Mouse (Mus musculus): ENCODE measurements around the gene Plch1.
A peak's percentile ranks its signal among the peaks of the same experiment; 100 is the strongest.

Plch1 gene

DNA sequence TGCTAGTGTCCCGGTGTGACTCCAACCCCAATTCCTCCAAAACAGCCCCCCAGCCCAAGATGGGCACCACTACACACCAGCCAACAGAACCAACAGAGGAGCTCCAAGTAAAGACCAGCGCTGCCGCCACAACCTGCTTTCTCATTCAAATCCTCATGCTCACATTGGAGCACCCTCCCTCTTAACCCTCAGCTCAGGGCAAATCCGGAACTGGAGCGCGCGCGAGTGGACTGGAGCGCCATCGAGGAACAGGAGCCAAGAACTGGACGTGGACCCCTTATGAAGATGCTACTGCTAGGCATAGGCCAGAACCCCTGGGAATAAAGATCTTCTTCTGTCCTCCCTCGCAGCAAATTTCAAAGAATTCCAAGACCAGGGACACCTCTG lies at the start of gene Plch1:
Gene Plch1, minus strand, starts transcription at position 164 of the 387 bp plus-strand sequence.
- peak; percentile 6 to 32 for DNase-seq (ENCODE audit: low spot score in 2 of 2)

DNA sequence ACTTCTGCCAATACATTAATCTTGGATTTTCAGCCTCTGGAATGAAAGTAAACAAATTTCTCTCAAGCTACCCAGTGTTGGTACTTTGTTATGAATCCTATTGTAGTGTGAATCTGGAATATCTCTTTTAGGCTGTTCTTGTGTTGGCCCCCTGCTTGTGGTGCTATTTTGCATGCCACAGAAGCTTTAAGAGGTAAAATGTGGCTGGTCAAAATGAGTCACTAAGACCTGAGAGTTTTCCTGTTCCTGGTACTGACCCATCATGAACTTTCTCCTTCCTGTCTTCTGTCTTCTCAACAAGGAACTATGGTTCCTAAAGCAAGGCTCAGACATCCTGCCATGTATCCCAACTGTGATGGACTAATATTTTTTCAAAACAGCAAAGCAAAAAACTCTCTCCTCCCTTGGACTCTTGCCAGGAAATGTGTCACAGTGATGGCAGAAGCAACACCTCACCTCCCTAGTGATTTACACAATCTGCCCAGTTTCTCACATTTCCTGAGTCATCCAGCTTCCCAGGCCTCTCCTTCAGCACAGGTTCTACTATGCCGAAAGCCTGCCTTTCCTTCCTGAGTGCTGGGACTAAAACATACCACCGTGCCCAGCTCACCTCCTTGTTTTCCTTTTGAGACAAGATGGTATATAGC lies 42.1 kb upstream of the Plch1 start:
- peak; percentile 40 to 54 for DNase-seq (ENCODE audit: low spot score in 2 of 2)

DNA sequence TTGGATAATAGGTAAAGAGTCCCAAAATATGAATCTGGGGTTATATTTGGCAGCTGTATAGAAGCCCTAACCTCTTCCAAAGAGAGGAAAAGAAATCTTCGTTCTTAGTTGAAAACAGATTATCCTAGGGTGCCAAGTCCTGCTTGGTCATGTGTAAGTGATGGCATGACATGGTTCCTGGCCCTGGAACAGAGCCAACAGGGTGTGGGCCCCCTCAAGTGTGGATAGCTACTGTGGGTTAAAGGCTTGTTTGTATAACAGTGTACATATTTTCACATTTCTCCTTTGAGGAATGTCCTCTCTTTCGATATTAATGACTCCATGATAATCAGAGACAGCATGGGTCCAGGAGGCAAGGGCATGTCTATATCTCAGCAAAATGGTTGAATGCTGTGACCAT lies 39.7 kb upstream of the Plch1 start:
- DNase-seq (ENCODE audit: low spot score in 2 of 2): no peak

DNA sequence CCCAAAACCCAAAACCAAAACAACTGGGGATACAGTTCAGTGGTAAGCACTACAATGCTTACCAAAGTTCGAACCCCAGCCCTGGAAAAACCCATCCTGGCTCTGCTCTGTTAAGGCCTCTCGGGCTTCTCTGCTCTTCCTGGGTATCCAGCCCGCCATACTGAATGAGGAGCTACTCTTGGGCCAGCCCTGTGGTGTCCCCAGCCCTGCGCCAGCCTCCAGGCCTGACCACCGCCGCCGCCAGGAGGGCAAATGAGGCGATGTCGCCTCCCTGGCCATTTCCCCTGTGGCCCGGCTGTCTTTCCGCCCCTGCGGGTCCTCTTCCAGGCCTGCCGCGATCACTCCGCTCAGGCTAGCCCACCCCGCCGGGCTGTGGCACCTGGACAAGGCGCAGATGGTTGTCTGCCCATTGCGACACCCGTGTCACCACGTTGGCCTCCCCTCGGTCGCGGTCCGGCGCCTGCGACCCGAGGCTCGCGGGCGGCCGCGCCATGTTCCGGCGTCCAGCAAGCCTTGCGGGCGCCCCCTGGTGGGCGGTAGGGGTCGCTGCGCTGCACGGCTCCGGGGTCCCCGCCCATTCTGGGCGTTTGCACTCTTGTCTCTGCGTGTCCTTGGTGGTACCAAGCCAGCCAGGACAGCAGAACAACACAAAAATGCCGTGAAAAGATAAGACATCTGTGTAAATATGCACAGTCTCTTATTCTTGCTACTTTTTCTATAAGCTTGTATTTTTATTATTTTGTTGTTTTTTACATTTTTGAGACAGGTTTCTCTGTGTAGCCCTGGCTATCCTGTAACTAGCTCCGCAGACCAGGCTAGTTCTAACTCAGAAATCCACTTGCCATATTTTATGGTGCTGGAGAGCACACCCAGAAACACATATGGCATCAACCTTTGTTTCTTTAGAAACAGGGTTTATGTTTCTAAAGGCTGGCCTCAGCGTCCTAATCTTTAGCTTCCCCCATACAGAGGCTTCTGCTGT lies 29.9 kb upstream of the Plch1 start, which contains the start of gene E130311K13Rik:
Gene E130311K13Rik, minus strand, starts transcription at position 595 of the 982 bp plus-strand sequence.
- peak; percentile 72 to 83 for DNase-seq (ENCODE audit: low spot score in 2 of 2)

DNA sequence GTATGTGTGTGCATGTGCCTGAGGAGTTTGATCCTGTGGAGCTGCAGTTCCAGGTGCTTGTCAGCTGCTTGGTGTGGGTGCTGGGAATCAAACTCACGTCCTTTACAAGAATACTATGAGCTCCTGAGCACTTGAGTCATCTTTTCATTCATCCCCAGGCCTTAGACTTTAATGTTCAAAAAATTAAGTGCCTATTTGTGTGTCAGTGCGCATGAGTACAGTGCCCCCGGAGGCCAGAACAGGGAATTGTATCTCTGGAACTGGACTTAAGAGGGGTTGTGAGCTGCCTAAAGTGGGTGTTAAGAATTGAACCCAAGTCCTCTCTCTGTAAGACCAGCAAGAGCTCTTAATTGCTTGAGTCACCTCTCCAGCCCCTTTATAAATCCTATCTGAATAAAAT lies 20.4 kb upstream of the Plch1 start:
- DNase-seq (ENCODE audit: low spot score in 2 of 2): no peak

DNA sequence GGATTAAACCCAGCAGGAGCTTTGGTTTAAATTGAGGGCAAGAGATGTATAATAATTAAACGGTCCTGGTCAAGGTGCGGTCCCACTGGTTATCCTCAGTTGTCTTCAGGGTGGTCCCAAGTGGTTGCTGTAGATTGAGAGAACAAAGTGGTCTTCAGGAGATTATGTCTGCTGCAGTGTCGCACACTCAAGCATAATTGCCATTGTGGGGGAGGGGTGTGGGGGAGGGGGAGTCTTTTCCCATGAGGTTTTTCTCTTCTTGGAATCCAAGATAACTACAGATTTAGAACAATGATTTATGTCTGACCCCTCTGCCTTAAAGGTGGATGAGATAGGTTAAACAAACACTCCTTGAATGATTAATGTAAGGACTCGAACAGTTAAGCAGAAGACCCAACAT lies 11.0 kb upstream of the Plch1 start:
- no peak for DNase-seq (ENCODE audit: low spot score in 2 of 2)

DNA sequence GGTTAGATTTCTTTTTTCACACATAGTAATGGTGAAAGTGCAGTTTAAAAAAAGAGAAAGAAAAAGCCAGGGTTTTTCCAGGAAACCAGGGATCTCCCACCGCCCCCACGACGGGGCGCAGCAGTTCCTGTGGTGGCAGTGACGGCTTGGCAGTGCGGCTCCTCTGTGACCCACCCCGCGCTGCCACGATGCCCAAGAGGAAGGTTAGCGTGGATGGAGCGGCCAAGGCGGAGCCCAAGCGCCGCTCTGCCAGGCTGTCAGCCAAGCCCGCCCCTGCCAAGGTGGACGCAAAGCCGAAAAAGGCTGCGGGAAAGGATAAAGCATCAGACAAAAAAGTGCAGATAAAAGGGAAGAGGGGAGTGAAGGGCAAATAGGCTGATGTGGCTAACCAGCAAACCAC lies 6.0 kb upstream of the Plch1 start:
- DNase-seq (ENCODE audit: low spot score in 2 of 2): no peak

- DNase-seq (ENCODE audit: low spot score in 2 of 2): no peak
These were observed 4.9 kb upstream of the Plch1 start for GRCm38 (mm10) chr3:63904157-63904556.

GRCm38 (mm10) chr3:63900021-63900571 lies 824 bp upstream of the Plch1 start:
- no peak for DNase-seq (ENCODE audit: low spot score in 2 of 2)

DNA sequence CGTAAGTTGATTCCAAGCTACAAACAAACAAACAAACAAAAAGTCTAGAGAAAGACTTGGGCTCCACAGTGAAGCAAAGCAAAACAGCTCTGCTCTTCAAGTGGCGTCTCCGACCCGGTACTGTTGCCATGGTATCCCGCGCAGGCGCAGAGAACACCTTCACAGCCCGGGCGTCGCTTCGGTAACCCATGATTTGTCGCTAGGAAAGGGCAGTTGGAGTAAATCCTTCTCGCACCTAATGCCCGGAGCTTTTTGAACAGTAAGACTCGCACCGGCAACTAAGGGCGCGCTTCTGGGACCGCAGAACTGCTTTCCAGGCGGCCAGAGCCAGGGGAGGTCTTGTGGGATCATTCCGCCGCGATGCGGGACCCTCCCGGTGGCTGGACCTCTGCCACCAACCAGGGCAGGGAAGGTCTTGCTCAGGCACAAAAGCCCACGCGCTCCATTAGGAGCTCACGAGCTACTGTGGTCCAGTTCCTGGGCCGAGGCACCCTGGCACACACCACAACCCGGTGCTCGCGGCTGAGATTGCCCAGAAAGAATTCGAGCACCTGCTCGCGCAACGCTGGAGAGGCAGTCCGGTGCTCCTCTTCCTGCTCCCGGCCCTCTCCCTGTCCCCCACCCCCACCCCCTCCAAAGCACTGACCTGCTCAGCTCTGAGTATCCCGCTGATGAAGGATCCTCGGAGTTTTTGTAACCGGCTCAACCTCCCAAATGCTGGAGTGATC lies 527 bp downstream of the Plch1 start:
- peak; percentile 79 to 80 for DNase-seq (ENCODE audit: low spot score in 2 of 2)

GRCm38 (mm10) chr3:63897177-63897576 lies 2.1 kb downstream of the Plch1 start:
- no peak for DNase-seq (ENCODE audit: low spot score in 2 of 2)

- DNase-seq (ENCODE audit: low spot score in 2 of 2): no peak
These were observed 3.0 kb downstream of the Plch1 start for GRCm38 (mm10) chr3:63896303-63896702.

DNA sequence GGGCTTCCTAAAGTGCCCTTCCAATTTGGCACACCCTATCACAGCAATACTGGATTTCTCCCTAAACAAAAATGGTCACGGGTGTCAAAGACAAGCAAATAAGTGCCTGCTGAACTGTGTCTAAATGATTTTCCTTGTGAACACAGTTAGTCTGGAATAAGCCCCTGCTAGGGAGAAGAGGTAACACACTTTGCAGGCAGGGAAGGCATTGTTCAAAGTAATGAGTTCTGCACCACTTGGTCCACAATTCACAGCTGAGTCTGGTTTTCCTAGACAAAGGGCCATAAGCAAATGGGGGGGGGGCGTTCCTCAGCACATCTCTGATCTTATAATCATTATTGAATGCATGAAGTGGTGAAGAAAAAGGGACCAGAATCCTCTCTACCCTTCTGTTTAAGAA lies 3.5 kb downstream of the Plch1 start:
- no peak for DNase-seq (ENCODE audit: low spot score in 2 of 2)

- DNase-seq (ENCODE audit: low spot score in 2 of 2): no peak
These were observed 5.6 kb downstream of the Plch1 start for GRCm38 (mm10) chr3:63893677-63894076.

GRCm38 (mm10) chr3:63892154-63892553 lies 7.1 kb downstream of the Plch1 start:
- DNase-seq (ENCODE audit: low spot score in 2 of 2): no peak

DNA sequence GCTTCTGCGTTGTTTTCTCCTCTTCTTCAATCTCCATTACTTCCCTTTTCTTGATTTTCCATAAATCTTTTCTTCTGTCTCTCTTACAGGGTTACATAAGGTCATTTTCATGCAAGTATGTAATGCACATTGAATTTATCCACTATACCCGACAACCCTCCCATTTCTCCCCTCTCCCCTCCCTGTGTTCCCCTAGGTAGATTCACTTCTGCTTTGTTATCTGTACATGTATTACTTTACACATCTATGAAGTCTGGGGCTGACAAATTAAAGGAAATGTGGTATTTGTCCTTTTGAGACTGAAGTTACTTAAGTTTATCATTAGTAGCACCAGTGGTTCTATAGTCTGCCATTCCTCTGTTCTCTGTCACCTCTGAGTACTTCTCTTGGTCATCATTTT lies 18.2 kb downstream of the Plch1 start:
- no peak for DNase-seq (ENCODE audit: low spot score in 2 of 2)

DNA sequence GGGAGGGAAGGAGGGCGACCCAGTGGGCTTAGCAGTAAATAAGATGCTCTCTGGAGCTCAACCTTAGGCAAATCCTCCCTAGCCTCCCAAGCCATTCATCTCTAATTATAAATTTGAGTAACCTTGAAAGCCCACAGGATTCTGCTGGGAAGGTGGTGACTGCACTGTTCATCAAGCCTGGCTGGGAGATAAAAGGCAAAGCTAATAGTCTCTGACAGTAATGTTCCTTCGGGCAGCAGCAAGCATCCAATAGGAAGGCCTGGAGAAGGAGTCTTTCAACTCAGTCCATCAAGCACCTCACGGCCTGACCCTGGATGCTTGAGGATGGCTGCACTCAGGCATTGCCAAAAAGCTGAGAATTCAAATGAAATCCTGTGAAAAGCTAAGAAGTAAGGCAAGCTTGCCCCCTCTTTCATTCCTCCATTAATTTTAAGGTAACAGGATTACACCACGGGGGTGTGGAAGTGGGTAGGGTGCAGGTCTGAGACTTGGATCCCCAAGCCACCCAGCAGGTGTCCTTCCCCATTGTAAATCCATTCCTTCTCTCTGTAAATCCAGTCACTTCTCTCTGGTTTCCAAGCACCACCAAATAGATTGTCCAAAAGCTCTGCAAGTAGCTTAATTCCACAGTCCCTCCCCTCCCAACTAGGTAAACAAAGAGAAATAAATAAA lies 20.1 kb downstream of the Plch1 start:
- DNase-seq (ENCODE audit: low spot score in 2 of 2): no peak

- no peak for DNase-seq (ENCODE audit: low spot score in 2 of 2)
These were observed 26.5 kb downstream of the Plch1 start for GRCm38 (mm10) chr3:63872818-63873217.

- DNase-seq (ENCODE audit: low spot score in 2 of 2): no peak
These were observed 28.0 kb downstream of the Plch1 start for GRCm38 (mm10) chr3:63871249-63871648.

DNA sequence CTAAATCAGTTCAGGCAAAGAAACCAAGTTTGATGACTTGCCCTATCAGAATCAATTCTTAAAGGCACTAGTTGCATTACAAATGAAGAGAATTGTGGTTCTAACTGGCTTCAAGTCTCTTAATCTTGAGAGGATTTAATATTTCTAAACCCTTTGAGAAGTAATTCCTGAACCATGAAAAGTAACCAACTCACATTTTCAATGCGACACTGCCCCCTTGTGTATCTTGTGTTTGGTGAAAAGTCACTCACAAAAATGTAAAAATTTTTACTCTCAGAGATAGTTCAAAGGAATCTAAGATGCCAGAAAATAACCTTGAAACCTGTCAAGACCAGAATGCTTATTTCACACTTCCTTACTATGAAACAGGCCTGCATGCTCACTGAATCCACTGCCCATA lies 31.0 kb downstream of the Plch1 start:
- DNase-seq (ENCODE audit: low spot score in 2 of 2): peak in 1 of 2 experiments; percentile 9

GRCm38 (mm10) chr3:63865069-63865468 lies 34.2 kb downstream of the Plch1 start:
- DNase-seq (ENCODE audit: low spot score in 2 of 2): no peak
